Mouse (Mus musculus): ENCODE measurements at regions not wholly inside any gene's neighbourhood (a gene's known extent, or its start where the extent isn't known, plus 50 kb on each side); places are given as distances from the start of the nearest gene placed in this dataset.

GRCm38 (mm10) chr17:3260796-3261195 is 65.6 kb upstream of the Tiam2 start:
- no peaks in the 10 kb centered on the region for H3K27me3 ChIP-seq (replicated peaks; ENCODE audit: control insufficient read depth, insufficient read depth, low read length)
- 77% methylated on average over 11 of the region's 11 CpGs for WGBS
- no peaks in the 10 kb centered on the region for H3K4me1 ChIP-seq (ENCODE audit: control insufficient read depth, insufficient read depth, low read length)
- no peak for DNase-seq
- TF ChIP-seq POLR2A (IDR thresholded peaks at IDR 0.05; ENCODE audit: low read depth, low read length) = no peak
- TF ChIP-seq CTCF (conservative IDR thresholded peaks at IDR 0.05; ENCODE audit: insufficient read depth, insufficient read length, low read depth, low read length) = no peak
- H3K36me3 ChIP-seq (ENCODE audit: control insufficient read depth, insufficient read depth, low read length) = no peaks in the 10 kb centered on the region
- no peak overlapping the region for H3K27ac ChIP-seq (ENCODE audit: insufficient read depth, low read depth, low read length)
- no peak overlapping the region for H3K4me3 ChIP-seq (ENCODE audit: insufficient read depth, low read depth, low read length)

GRCm38 (mm10) chr17:3273108-3274091 is 53.0 kb upstream of the Tiam2 start:
- TF ChIP-seq CTCF (conservative IDR thresholded peaks at IDR 0.05; ENCODE audit: insufficient read depth, insufficient read length, low read depth, low read length) (peak; percentile 81), POLR2A (IDR thresholded peaks at IDR 0.05; ENCODE audit: low read depth, low read length) (no peak)
- Histone ChIP-seq H3K27ac (ENCODE audit: insufficient read depth, low read depth, low read length) (no peak overlapping the region), H3K4me3 (ENCODE audit: insufficient read depth, low read depth, low read length) (no peak overlapping the region), H3K27me3 (replicated peaks; ENCODE audit: control insufficient read depth, insufficient read depth, low read length) (no peaks in the 10 kb centered on the region), H3K36me3 (ENCODE audit: control insufficient read depth, insufficient read depth, low read length) (no peaks in the 10 kb centered on the region), H3K4me1 (ENCODE audit: control insufficient read depth, insufficient read depth, low read length) (no peaks in the 10 kb centered on the region)
- 55% methylated on average over 22 of the region's 22 CpGs for WGBS
- peak; percentile 84 for DNase-seq

DNA sequence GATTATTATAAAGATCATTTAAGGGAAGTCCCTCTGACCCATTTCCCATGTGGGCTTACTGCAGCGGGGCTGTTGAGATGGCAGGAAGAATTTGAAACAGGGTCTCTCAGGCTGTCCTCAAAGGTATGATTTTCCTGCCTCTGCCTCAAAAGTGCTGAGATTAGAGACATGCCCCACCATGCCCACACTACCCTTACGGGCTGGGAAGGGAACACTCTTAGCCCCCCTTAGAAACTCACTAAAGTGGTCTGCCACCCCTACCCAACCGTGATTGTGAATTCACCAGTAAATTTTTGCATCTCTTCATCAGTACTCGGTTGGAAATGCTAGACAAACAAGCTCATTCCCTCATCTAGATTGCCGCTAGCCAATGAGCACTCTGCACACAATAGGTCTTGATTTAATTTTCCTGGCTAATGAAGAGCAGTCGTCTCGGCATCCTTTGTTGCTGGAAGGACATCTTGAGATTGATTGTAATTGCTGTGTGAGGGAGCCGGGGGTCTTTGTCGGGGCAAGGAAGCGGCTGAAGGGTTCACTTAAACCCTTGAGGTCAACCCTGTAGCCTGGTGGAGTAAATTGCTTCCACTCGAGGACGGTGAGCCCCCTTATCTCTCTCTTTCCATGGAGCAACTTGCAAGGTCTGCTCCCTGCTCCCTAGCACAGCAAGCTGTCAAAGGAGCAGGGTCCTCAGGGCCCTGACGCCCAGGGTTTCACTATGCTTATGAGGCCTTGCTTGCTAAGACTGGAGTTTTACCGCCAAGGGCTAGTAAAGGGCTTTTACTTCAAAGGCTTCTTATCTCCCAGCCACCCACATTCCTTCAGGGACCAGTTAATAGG is 51.7 kb upstream of the Tiam2 start:
- H3K4me3 ChIP-seq (ENCODE audit: insufficient read depth, low read depth, low read length) = no peak overlapping the region
- DNase-seq = no peak
- no peak for TF ChIP-seq CTCF (conservative IDR thresholded peaks at IDR 0.05; ENCODE audit: insufficient read depth, insufficient read length, low read depth, low read length)
- no peak for TF ChIP-seq POLR2A (IDR thresholded peaks at IDR 0.05; ENCODE audit: low read depth, low read length)
- no peaks in the 10 kb centered on the region for H3K27me3 ChIP-seq (replicated peaks; ENCODE audit: control insufficient read depth, insufficient read depth, low read length)
- no peaks in the 10 kb centered on the region for H3K4me1 ChIP-seq (ENCODE audit: control insufficient read depth, insufficient read depth, low read length)
- H3K27ac ChIP-seq (ENCODE audit: insufficient read depth, low read depth, low read length) = no peak overlapping the region
- WGBS = 72% methylated on average over 14 of the region's 14 CpGs
- H3K36me3 ChIP-seq (ENCODE audit: control insufficient read depth, insufficient read depth, low read length) = no peaks in the 10 kb centered on the region
